8 mouse cellular contexts compared by ENCODE assay signal in genomic region chr5:135742941-135743740, GRCm38 (mm10). TPM values are rescaled to one million over a fixed set of nuclear protein-coding genes. Genes with fewer than 3 reads are reported as not detected.
DNase-seq lines count a peak whose midpoint lies in the region; ATAC-seq and TF ChIP-seq lines count a peak whose summit lies in the region.

No protein-coding gene starts in this region.

- H3K4me1 ChIP-seq in heart, adult 2 months (ENCODE audit: control insufficient read depth, insufficient read depth, low read length), result peaks cover 3% of the 10 kb centered on the region
- peaks cover 4% of the 10 kb centered on the region; the same call in 1 of the 2 replicates for H3K4me1 ChIP-seq in forebrain, postnatal 0 days (ENCODE audit: insufficient read depth)
- peaks cover 9% of the 10 kb centered on the region for H3K4me1 ChIP-seq in midbrain, embryonic 11.5 days (ENCODE audit: control insufficient read depth, insufficient read depth, low read length)

- no peaks in the 10 kb centered on the region for H3K9me3 ChIP-seq in forebrain, postnatal 0 days (ENCODE audit: low read length)
- H3K9me3 ChIP-seq in midbrain, embryonic 11.5 days (ENCODE audit: control insufficient read depth, low read length), result peaks cover 8% of the 10 kb centered on the region; the same call in 1 of the 2 replicates

- TF ChIP-seq CTCF in heart, adult 2 months (IDR thresholded peaks at IDR 0.05), result no peak
- no peak for TF ChIP-seq CTCF in forebrain, postnatal 0 days (IDR thresholded peaks at IDR 0.05; ENCODE audit: low read depth)

- no peak for TF ChIP-seq EP300 in heart, adult 2 months (IDR thresholded peaks at IDR 0.05; ENCODE audit: insufficient read depth, low read depth, low read length)

- H3K9ac ChIP-seq in heart, adult 2 months (ENCODE audit: low read depth, low read length), result peak overlapping the region; percentile 76
- H3K9ac ChIP-seq in forebrain, postnatal 0 days, result peak overlapping the region; percentile 87
- H3K9ac ChIP-seq in midbrain, embryonic 11.5 days (ENCODE audit: low read length), result peak overlapping the region; percentile 80

- H3K4me2 ChIP-seq in forebrain, postnatal 0 days (ENCODE audit: low read depth), result peak overlapping the region; percentile 91
- H3K4me2 ChIP-seq in midbrain, embryonic 11.5 days, result peak overlapping the region; percentile 94

- intact Hi-C loops in heart, adult 2 months (cut with DNase I), result loop anchor here (5.0 kb wide), 1 partner anchor 111 kb away; the partner anchor contains the start of gene Rhbdd2

- no peaks in the 10 kb centered on the region for H3K27me3 ChIP-seq in heart, adult 2 months (ENCODE audit: control insufficient read depth, insufficient read depth, low read length)
- H3K27me3 ChIP-seq in forebrain, postnatal 0 days (ENCODE audit: insufficient read depth, low read length), result no peaks in the 10 kb centered on the region
- no peaks in the 10 kb centered on the region for H3K27me3 ChIP-seq in midbrain, embryonic 11.5 days (ENCODE audit: control insufficient read depth, insufficient read depth, low read length)

- no peak for DNase-seq in heart, adult 2 months
- no peak for DNase-seq in heart, adult 18-20 months
- DNase-seq in MN1 (ENCODE audit: low spot score), result peak; percentile 75
- DNase-seq in forebrain, postnatal 0 days, result peak; percentile 63
- DNase-seq in kidney, postnatal 14 days, result peak; percentile 66
- DNase-seq in midbrain, embryonic 11.5 days (ENCODE audit: low spot score, missing footprints), result peak; percentile 91
- no peak for DNase-seq in natural killer cell, adult 2 months (ENCODE audit: low spot score in 2 of 2)
- DNase-seq in frontal cortex, postnatal 25 days (ENCODE audit: low spot score in 2 of 2), result no peak

- no peaks in the 10 kb centered on the region for H3K36me3 ChIP-seq in heart, adult 2 months (ENCODE audit: control insufficient read depth, insufficient read depth, low read length)
- H3K36me3 ChIP-seq in forebrain, postnatal 0 days (ENCODE audit: insufficient read depth), result peaks cover 22% of the 10 kb centered on the region
- no peaks in the 10 kb centered on the region for H3K36me3 ChIP-seq in midbrain, embryonic 11.5 days (ENCODE audit: control insufficient read depth, insufficient read depth, low read length)

- peak overlapping the region; percentile 99 for H3K4me3 ChIP-seq in heart, adult 2 months
- H3K4me3 ChIP-seq in forebrain, postnatal 0 days (ENCODE audit: low read depth, low read length), result peak overlapping the region; percentile 89
- H3K4me3 ChIP-seq in midbrain, embryonic 11.5 days (ENCODE audit: low read depth, low read length), result peak overlapping the region; percentile 91

- peak overlapping the region; percentile 88 for H3K27ac ChIP-seq in heart, adult 2 months
- 0 out of 2 replicates have a peak overlapping the region, but pooled peaks have one; percentile 36 for H3K27ac ChIP-seq in forebrain, postnatal 0 days (ENCODE audit: low read depth, low read length)
- no peak overlapping the region for H3K27ac ChIP-seq in midbrain, embryonic 11.5 days (ENCODE audit: low read depth, low read length)

- peak; percentile 74 for ATAC-seq in forebrain, postnatal 0 days
- peak; percentile 49 for ATAC-seq in midbrain, embryonic 11.5 days (ENCODE audit: low FRiP score)

- H3K79me2 ChIP-seq in heart, adult 2 months (replicated peaks; ENCODE audit: control insufficient read depth, insufficient read depth, low read length), result no peaks in the 10 kb centered on the region

- 29% methylated on average over 18 of the region's 18 CpGs for WGBS in heart, adult 2 months
- 22% methylated on average over 18 of the region's 18 CpGs for WGBS in forebrain, postnatal 0 days
- WGBS in midbrain, embryonic 11.5 days, result 19% methylated on average over 18 of the region's 18 CpGs

- no peak for TF ChIP-seq POLR2A in heart, adult 2 months (IDR thresholded peaks at IDR 0.05; ENCODE audit: insufficient read depth, low read depth, low read length)

RNA-seq across cellular contexts. Expression of gene Tmem120a, which starts 1.1 kb away (rescaled TPM):
- 10 to 100 TPM; 13.6 to 19.3 TPM for total RNA-seq in heart, adult 2 months (2021)
- 18.5 and 27.3 TPM in 2 replicates for polyA plus RNA-seq in heart, adult 2 months (2012; rRNA removed)
- 10 to 100 TPM; 14.3 to 16.3 TPM for total RNA-seq in heart, adult 18-20 months (2021)
- total RNA-seq in forebrain, postnatal 0 days (2014; rRNA removed), result 42.7 and 49.1 TPM in 2 replicates
- 111 and 126 TPM in 2 replicates for polyA plus RNA-seq in forebrain, postnatal 0 days (2015; fragmentation: Nextera tagmentation; extraction: Ambion mirVana)
- polyA plus RNA-seq in midbrain, embryonic 11.5 days (2014; fragmentation: Nextera tagmentation; extraction: Ambion mirVana), result 57.5 and 59.9 TPM in 2 replicates

RNA-seq across cellular contexts. Expression of gene Styxl1, which starts 35.0 kb away (rescaled TPM):
- total RNA-seq in heart, adult 2 months (2021), result not detected
- polyA plus RNA-seq in heart, adult 2 months (2012; rRNA removed), result 0.20 TPM in 1 of 2 replicates, not detected in the other
- not detected for total RNA-seq in heart, adult 18-20 months (2021)
- 0.29 and 0.54 TPM in 2 replicates for total RNA-seq in forebrain, postnatal 0 days (2014; rRNA removed)
- polyA plus RNA-seq in forebrain, postnatal 0 days (2015; fragmentation: Nextera tagmentation; extraction: Ambion mirVana), result 0.25 and 1.0 TPM in 2 replicates
- not detected in 2 replicates for polyA plus RNA-seq in midbrain, embryonic 11.5 days (2014; fragmentation: Nextera tagmentation; extraction: Ambion mirVana)

RNA-seq across cellular contexts. Expression of gene Mdh2, which starts 35.1 kb away (rescaled TPM):
- 1,000 to 10,000 TPM; 1,645 to 1,928 TPM for total RNA-seq in heart, adult 2 months (2021)
- polyA plus RNA-seq in heart, adult 2 months (2012; rRNA removed), result 2,909 and 3,459 TPM in 2 replicates
- 1,000 to 10,000 TPM; 1,865 to 1,976 TPM for total RNA-seq in heart, adult 18-20 months (2021)
- total RNA-seq in forebrain, postnatal 0 days (2014; rRNA removed), result 115 and 132 TPM in 2 replicates
- 663 and 665 TPM in 2 replicates for polyA plus RNA-seq in forebrain, postnatal 0 days (2015; fragmentation: Nextera tagmentation; extraction: Ambion mirVana)
- 562 and 580 TPM in 2 replicates for polyA plus RNA-seq in midbrain, embryonic 11.5 days (2014; fragmentation: Nextera tagmentation; extraction: Ambion mirVana)

Comparison
In these comparisons a context has a peak if more than half of its experiments do, and no peak if none do; other contexts are left out.
1. DNase-seq: peak in MN1 (single experiment), forebrain, postnatal 0 days (single experiment), kidney, postnatal 14 days (single experiment) and midbrain, embryonic 11.5 days (single experiment); none in heart, adult 2 months (0 of 2), heart, adult 18-20 months (0 of 2), natural killer cell, adult 2 months (0 of 2) and frontal cortex, postnatal 25 days (0 of 2).
2. RNA of gene Mdh2, which starts 35.1 kb away (total RNA-seq): 1,865 to 1,976 TPM in heart, adult 18-20 months and 1,645 to 1,928 TPM in heart, adult 2 months; 115 to 132 TPM in forebrain, postnatal 0 days; every median in the first group is over 10 times any median in the second.
3. Peak in every context shown above with its lines, with median percentiles within 50 percentile points of each other: H3K4me3 ChIP-seq and H3K9ac ChIP-seq.